Mouse (Mus musculus) gastrocnemius, postnatal 4 days (tissue): ENCODE results near the gene Slit1. TPM values are rescaled to one million over a fixed set of nuclear protein-coding genes. Genes with fewer than 3 reads are reported as not detected.

Experiments
- DNase-seq, 2 experiments: peaks; one replicate each; pipeline ENCODE4 v3.0.0; 2021 to 2022; ENCODE audit warnings: low spot score in 2 of 2, mixed read lengths in 2 of 2
- total RNA-seq, 2 experiments: library from RNA; stranded (reverse); gene quantifications; 2 replicates each; pipeline ENCODE4 v1.2.3; 2021

The Slit1 gene
- total RNA-seq, 2 experiments from 2014 or later: 1.2 to 2.3 TPM

DNA sequence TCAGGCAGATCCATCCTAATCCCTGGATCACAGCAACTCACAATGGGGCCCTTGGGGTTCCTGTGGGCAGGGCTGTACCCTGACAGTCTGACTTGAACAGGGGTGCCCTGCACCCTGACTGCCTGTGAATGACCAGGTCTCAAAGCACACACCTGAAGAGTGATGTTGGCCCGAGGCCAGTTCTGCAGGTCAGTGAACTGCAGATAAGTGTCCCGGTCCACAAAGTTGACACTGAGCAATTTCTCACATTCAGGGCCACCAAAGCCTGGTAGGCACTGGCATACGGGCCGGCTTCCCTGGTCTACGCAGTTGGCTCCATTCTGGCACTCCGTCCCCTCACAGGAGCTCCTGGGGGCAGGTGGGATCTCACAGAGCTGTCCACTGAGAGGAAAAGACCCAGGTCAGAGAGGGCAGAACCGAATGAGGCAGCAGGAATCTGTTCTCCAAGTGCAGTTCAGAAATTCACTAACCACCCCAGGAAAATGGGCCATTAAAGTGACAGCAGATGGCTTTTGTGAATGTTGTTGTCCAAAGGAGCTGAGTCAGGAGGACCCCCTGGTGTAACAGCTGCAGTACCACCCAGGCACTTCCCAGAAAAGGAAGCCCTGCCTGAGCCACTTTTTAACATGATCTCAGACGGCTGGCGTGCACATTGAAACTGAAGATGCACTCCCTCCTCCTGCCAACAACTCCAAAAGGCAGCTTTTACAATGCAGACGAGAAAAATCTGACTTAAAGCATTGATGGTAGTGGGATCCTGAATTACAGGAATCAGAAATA lies 137.1 kb downstream of the Slit1 start:
- DNase-seq: no peak

DNA sequence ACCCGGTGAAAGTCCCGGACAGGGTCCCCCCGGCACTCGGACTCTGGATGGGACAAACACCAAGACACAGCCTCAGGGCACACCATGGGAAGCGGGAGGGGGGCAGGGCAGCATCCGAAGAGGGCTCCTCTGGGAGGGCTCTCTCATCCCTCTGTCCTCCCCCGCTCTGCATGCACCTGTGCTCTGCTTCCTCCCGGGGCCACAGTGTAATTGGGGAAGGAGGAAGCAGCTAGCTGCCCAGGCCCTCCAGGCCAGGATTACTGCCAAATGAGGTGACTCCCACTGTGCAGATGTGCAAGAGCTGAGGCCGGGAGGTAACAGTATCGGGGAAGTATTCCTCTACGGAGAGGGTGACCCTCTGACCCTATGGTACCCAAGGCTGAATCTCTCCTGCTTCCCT lies 142.8 kb downstream of the Slit1 start:
- no peak for DNase-seq

DNA sequence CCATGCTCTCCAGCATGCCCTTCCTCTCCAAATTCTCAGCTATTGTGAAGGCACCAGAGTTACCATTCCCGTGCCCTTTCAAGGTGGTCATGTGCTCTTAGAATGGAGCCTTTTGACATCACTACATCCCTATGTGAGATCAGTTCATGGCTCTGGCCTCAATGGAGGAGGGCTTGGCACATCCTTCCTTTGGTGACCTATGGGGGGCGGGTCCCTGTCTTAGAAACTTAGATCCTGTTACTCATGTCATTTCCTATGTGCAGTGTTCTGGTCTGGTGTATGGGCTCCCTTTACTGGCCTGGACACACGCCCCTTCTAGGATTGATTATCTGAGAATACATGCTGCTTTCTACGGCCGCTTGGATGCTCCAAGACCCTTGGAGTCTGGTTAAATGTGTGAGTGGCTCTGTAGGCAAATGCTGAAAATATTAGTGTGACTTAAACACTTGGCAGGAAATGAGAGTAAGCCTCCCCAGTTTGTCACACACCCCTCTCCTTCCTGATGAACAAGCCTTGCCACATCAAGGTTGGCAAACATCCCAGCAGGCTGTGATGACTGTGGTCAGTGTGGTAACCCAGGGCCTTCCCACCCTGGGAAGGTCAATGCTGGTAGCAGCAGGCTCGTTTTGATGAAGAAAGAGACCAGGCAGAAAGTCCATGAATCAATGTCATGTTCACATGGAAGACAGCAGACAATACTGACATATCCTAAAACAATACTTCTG lies 146.1 kb downstream of the Slit1 start:
- no peak for DNase-seq

DNA sequence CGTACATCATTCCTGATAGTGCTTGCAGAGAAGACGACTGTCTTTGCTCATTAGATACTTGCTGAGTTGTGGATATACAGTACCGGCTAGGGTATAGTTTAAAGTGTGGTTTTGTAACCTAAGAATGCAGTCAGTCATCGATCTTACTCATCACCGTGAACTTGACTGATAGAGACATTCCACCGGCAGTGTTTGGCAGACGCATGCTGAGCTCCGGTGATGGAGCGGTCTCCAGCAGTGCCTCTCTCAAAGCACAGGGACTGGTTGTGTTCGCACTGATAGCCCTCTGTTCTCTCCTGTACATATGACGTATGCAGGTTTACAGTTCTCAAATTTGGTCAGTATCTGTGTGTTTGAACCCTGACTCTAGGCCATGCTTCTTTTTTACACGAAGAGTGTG lies 151.7 kb downstream of the Slit1 start:
- DNase-seq: no peak

DNA sequence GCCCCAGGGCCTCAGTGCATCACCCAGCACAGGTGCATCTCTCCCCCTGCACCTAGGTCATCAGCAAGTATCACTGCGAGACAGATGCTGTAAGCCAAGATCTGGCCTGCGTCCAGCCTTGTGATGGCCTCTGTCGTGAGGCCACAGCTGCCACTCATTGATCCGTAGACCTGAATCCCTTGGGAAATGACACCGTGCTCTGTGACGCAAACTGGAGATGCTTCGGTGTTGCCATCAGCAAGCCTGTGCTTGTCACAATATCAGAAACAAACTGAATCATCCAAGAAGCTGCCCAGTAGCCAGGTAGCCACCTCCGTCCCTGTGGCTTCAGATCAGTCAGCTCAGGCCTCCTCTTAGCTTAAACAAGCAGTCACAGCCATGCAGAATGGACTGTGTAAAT lies 153.8 kb downstream of the Slit1 start:
- no peak for DNase-seq

DNA sequence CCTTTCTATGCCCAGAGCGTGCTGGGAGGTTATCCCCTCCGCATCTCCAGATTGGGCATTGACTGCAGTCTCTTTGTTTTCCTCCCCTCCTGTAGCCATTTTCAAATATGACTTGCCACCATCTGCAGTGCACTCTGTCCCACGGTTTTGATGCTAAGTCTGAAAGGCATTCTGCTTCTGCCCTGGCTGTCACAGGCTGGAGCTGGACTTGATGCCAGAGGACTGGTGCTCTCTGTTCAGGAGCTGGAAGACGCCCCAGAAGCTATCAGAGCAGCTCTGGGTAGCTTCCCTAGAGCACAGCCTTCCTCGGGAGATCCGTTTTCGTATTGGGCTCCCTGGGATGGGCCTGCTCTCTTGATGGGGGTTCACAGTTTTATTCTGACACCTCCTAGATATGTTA lies 154.4 kb downstream of the Slit1 start:
- DNase-seq: no peak

DNA sequence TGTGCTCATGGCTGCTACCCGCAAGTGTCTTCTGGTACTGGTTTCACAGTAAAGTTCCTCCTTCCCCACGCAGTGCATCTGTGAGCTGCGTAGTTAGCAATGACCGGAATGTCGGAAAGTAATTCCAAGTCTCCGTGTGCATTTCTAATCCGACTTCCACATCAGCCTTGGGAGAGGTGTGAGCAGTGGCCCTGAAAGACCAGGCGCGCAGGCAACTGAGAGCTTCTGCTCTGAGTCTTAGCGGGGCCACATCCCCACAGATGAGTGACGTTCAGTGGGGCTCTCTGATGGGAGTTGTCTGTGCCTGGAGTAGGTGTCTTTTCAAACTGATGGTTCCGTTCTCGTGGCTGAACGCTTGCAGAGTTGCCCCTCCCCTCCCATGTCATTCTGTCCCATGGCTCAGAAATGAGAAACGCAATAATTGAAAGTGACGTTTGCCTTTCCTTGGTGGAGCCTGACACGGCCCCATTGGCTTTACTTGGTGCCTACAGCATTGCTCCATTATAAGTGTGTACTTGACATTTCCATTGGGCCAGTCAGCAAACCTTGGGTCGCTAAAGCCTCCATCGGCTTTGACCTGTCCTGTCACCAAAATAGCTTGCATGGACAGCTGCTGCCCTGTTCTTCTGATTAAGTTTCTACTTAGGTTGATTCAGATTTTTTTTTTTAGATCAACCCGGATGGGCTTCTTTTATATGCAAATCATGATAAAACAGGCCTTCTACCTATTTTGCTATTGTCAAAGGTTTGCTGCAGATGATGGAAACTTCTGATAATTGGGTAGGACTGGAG lies 155.8 kb downstream of the Slit1 start:
- no peak for DNase-seq

DNA sequence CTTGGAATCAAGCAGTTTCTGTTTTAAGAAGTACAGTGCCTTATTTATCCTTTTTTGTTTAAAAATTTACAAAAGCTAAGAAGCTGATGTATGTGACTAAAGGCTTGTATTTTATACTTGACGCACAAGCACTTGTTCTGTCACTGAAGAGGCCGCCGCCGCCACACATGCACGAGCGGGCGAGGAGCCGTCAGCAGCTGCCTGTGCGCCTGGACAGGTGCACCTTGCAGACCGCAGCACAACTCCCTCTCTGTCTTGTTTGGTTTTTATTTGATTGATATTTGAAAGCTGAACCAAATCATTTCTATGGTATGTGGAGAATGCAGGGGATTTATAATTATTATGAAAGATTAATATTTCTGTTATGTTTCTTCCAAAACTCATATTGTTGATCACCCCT lies 156.7 kb downstream of the Slit1 start:
- DNase-seq: no peak

DNA sequence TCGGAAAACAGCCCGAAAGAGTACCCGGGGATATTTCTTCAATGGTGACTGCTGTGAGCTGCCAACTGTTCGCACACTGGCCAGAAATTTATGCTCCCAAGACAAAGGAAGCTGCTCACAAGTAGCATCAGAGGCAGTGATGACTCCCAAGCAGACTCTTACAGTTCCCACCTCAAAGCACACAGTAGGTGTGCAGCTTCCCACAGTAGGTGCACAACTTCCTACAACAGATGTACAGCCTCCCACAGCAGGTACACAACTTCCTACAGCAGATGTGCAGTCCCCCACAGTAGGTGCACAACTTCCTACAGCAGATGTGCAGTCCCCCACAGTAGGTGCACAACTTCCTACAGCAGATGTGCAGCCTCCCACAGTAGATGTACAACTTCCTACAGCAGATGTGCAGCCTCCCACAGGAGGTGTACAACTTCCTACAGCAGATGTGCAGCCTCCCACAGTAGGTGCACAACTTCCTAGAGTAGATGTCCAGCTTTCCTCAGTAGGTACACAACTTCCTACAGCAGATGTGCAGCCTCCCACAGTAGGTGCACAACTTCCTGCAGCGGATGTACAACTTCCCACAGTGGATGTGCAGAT lies 160.4 kb downstream of the Slit1 start:
- no peak for DNase-seq

DNA sequence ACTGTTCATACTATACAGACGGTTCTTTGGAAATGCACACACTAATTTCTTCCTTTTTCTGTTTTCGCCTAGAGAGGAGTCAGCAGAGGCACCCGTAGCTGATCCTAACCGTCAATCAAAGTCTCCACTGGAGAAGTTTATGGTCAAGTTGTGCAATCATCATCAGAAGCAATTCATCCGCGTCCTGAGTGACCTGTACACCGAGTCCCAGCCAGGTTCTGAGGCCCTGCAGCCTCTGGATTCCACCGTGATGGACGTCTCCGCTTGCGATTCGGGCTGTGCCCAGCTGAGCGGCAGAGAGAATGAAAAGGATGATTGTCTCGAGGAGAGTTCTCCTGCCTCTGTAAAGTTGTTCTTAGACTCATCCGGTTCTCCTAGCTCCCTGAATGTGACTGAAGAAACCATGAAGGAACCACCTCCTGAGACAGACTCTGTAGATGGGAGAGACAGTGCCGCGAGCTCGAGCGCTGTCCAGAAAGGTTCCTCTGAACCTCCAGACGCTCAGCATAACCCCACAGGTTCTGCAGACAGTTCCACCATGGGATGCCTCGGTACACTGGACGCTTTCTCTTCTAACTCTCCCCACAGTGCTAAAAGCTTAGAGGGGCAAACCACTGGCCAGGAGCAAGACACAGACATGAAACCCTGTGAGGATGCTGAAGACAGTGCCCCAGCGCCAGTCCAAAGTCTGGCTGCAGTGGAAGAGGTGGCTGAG lies 161.6 kb downstream of the Slit1 start, which contains the start of gene Gm340:
Gene Gm340, plus strand, starts transcription at position 665 of the 715 bp plus-strand sequence.
- DNase-seq: no peak

DNA sequence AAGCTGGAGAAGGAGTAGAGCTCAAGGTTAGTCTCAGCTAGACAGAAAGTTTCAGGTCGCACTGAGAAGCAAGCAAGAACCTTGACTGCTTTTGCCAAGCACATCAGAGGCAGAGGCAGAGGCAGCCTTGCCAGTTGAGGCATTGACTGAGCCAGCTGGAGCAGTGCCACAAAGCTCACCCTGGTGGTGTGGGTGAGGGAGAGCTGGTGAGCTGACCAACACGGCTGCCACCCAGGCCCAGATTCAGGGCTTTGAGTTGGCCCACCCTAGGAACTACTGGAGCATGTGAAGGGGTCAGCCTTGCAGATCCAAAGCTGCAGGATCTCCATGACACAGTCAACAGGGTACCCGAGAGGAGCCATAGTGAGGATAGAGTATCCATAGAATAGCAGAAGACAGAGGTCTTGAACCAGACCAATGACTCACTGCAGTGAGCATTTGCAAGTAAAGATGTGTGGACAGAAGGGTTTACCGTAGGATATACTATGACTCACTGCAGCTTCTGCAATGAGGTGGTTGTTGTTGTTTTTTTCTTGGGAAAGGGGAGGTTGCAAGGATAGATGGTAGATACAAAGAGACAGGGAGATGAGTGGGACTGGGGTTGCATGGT lies 164.0 kb downstream of the Slit1 start:
- no peak for DNase-seq

DNA sequence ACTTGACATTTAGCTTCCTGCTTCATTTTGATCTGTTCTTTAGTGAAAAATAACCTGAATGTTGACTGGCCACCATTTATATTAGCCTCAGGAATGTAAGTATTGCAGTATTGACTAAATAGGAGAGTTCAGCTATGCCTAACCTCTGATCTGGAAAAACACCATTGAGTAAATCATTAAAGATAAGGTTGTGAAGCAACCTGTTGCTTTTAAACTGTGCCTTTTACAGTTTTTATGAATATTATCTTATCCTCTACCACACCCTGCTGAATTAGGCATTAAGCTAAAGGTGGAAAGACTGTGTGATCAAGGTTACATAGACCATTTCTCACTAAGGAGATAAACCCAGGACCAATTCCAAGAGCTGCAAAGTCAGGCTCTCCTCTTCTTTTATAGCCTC lies 165.9 kb downstream of the Slit1 start:
- no peak for DNase-seq

DNA sequence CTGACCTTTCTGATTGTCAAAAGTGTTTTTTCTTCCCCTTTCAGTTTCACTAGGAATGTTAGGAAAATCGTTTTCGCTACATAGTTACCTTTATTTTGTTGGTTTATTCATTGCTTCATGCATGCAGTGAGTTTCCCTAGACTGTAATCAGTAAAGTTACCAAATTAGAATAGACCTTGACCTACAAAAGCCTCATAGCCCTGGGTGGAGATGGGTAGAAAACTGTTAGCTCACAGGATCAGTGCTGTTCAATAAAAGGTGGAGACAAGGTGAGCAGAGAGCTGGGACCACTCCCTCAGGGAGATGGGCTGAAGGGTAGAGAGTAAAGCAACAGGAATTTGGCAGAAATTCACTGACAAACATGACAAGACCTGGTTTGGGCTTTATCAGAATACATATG lies 169.8 kb downstream of the Slit1 start:
- no peak for DNase-seq

DNA sequence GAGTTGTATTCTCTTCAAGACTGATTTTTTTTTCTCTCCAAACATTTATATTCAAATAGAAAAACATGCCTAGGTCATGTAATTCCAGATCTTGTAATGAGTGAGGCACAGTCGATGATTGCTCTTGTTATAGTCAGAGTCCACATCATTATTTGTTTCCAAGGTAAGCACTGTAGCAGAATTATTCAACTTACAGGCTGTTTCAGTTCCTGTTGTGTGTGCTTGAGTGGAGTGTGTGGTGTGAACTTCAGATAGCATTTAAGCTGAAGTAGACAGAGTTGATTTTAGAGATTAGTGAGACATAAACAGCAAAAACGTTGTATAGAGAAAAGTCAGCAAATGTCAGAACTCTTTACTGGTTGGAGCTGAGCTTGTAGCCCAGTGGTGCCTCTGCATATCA lies 174.7 kb downstream of the Slit1 start:
- DNase-seq: no peak

DNA sequence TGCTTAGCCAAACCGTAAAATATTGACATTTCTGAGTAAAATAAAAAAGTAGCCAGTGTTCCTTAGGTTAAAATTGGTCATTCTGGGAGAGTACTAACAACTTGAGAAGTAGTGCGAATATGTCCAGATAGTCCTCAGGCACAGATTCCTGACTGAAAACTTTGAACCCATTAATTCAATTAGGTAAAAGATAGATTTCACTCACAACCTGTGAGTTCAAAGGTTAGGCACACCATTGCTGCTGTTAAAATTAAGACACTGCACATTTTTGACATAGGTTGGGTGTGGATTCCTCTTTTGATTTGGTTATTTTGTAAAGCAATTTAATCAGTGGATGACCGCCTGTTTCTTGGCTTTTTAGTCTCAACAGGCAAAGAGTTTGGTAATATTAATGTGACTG lies 182.6 kb downstream of the Slit1 start:
- no peak for DNase-seq

DNA sequence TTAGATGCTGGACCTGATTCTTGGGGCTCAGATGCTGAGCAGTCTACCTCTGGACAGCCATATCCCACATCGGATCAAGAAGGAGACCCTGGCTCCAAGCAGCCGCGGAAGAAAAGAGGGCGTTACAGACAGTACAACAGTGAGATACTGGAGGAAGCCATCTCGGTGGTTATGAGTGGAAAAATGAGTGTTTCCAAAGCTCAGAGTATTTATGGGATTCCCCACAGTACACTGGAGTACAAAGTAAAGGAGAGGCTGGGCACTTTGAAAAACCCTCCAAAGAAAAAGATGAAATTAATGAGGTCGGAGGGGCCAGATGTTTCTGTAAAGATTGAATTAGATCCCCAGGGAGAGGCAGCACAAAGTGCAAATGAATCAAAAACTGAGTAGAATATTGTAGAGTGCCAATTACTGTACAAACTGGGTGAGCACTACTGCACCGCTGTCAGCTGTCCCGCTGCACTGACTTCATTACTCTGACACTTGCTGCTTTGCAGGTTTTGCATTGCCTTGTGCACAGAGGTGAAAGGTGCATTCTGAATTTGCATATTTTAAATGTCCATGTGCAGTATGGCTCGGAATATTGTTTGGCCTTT lies 184.5 kb downstream of the Slit1 start:
- no peak for DNase-seq

DNA sequence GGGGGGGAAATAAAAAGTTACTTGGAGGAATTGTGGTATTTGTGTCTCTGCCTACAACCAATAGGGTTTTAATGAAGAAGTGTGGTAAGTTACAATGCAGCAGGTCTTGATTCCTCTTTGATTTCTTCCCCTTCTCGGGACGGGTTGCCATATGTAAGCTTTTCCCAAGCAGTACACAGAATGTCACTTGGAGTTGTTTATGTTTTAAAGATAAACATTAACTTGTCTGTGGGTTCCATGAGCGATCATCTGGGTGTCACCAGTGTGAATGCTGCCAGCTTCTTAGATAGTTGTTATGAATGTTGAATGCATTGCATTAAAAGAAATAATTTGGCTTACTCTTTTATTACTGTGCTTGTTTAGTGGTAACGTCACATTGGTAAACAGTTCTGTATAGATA lies 186.0 kb downstream of the Slit1 start:
- no peak for DNase-seq

DNA sequence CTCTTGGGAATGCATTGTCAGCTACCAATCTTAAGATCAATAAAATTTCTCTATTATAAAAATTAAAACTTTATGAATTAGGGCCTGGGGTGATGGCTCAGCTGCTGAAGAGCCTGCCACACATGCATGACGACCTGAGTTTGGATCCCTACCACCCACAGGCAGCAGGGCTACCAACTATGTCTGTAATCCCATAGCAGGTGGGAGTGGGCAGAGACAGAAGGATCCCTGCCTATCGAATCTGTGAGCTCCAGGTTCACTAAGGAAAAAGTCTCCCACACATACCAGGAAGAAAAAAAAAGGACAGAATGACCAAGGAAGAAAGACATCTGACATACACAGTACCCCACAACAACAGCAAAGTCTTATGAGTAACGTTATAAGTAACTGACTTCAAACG lies 186.5 kb downstream of the Slit1 start:
- no peak for DNase-seq
